Mouse (Mus musculus): ENCODE measurements around the gene Ankrd65.

- no peak for TF ChIP-seq EP300 (optimal IDR thresholded peaks at IDR 0.05)
- no peak for TF ChIP-seq CTCF (IDR thresholded peaks at IDR 0.05; ENCODE audit: low read depth)
Observed at GRCm38 (mm10) chr4:155829866-155830265, 39.6 kb downstream of the Ankrd65 start.

Data from stomach, postnatal 0 days (tissue).